Mouse (Mus musculus): ENCODE data around the gene Zbed3. TPM values are rescaled to one million over a fixed set of nuclear protein-coding genes. Genes with fewer than 3 reads are reported as not detected.

Zbed3 gene
- 9.9 and 10.9 TPM in 2 replicates for polyA plus RNA-seq (2012; ENCODE audit: insufficient read depth, insufficient read length, missing spikeins)

DNA sequence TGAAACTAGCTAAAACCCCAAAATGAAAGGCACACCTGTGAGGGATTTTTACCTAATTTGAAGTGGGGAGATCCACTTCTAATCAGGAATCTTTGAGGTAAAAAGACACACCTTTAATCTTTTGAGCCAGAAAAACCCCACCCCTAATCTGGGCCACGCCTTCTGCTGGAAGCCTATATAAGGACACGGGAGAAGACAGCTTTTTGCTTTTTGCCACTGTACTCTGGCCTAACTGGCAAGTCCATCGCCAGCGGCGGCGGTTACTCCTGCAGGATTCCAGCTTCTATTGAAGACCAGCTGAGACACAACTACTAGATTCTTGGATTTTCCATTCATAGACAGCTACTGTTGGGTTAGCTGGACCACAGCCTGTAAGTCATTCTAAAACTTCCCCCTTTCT, at the start of gene Zbed3:
Gene Zbed3 (plus strand): TSS at position 213 of the 400 bp plus-strand sequence.
- peak within 1 kb of the TSS; percentile 63 for H3K4me3 ChIP-seq (ENCODE audit: insufficient read depth, low read length)
- H3K4me1 ChIP-seq (ENCODE audit: control insufficient read depth, insufficient read depth, low read length) = peaks cover 8% of the 10 kb centered on the region
- TF ChIP-seq CTCF (IDR thresholded peaks at IDR 0.05; ENCODE audit: low read depth, low read length) (no peak), POLR2A (IDR thresholded peaks at IDR 0.05; ENCODE audit: borderline replicate concordance, low read depth, low read length) (no peak)

DNA sequence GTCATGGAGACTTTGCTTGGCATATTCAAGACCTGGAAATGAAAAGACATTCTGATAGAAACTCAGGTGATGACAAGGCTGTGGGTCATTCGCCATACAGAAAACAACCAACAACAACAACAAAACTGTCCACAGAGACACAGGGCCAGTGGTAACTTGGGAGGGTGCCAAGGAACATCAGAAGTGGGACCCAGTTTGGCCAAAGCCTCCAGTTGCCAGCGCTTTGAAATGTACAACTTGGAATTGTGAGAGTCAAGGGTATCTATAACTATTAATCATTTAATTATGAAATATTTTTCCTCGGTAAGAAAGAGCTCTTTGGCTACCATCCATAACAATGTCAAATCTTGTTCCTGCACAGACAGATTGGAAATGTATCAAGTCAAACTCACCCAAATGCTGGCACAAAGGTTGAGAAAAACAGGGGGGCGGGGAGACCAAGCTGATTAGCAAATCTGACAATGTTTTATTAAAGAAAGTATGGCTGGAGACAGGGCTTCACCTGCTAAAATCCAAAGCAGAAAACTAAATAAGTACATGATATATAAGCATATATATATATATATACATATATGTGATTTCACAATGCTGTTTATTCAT, 44.9 kb upstream of the Zbed3 start:
- Histone ChIP-seq H3K27ac (ENCODE audit: insufficient read depth, low read depth, low read length) (no peak overlapping the region), H3K4me1 (ENCODE audit: control insufficient read depth, insufficient read depth, low read length) (peaks cover 7% of the 10 kb centered on the region), H3K4me3 (ENCODE audit: insufficient read depth, low read length) (no peak overlapping the region)
- TF ChIP-seq CTCF (IDR thresholded peaks at IDR 0.05; ENCODE audit: low read depth, low read length) (no peak), POLR2A (IDR thresholded peaks at IDR 0.05; ENCODE audit: borderline replicate concordance, low read depth, low read length) (no peak)

More for the DNA sequence above, at the start of gene Zbed3:
- peak within 1 kb of the TSS; percentile 53 for H3K27ac ChIP-seq (ENCODE audit: insufficient read depth, low read depth, low read length)

GRCm38 (mm10) chr13:95281740-95282673, 41.4 kb upstream of the Zbed3 start:
- Histone ChIP-seq H3K27ac (ENCODE audit: insufficient read depth, low read depth, low read length) (no peak overlapping the region), H3K4me1 (ENCODE audit: control insufficient read depth, insufficient read depth, low read length) (no peaks in the 10 kb centered on the region), H3K4me3 (ENCODE audit: insufficient read depth, low read length) (no peak overlapping the region)
- TF ChIP-seq POLR2A (IDR thresholded peaks at IDR 0.05; ENCODE audit: borderline replicate concordance, low read depth, low read length) = no peak
- TF ChIP-seq CTCF (IDR thresholded peaks at IDR 0.05; ENCODE audit: low read depth, low read length) = no peak

DNA sequence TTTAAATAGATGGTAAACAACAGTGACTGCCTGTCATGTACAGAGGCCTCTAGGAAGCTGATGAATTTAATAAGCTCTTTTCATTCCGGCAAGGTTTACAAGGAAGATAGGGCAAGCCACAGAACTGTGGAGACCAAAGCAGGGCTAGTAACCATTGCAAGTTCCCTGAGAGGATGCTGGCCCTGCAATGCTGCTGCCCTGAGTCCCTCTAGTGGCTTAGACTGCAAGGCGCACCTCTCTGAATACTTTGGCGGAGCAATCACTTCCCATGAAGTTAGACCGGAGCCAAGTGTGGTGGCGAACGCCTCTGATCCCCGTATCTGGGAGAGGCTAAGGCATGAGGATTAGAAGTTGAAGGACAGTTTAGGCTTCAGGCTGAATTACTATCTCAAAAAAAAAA, 36.4 kb upstream of the Zbed3 start:
- Histone ChIP-seq H3K4me1 (ENCODE audit: control insufficient read depth, insufficient read depth, low read length) (no peaks in the 10 kb centered on the region), H3K4me3 (ENCODE audit: insufficient read depth, low read length) (no peak overlapping the region), H3K27ac (ENCODE audit: insufficient read depth, low read depth, low read length) (no peak overlapping the region)
- peak; percentile 52 for TF ChIP-seq CTCF (IDR thresholded peaks at IDR 0.05; ENCODE audit: low read depth, low read length)
- no peak for TF ChIP-seq POLR2A (IDR thresholded peaks at IDR 0.05; ENCODE audit: borderline replicate concordance, low read depth, low read length)

- no peak overlapping the region for H3K27ac ChIP-seq (ENCODE audit: insufficient read depth, low read depth, low read length)
- TF ChIP-seq CTCF (IDR thresholded peaks at IDR 0.05; ENCODE audit: low read depth, low read length) (no peak), POLR2A (IDR thresholded peaks at IDR 0.05; ENCODE audit: borderline replicate concordance, low read depth, low read length) (no peak)
- no peak overlapping the region for H3K4me3 ChIP-seq (ENCODE audit: insufficient read depth, low read length)
- H3K4me1 ChIP-seq (ENCODE audit: control insufficient read depth, insufficient read depth, low read length) = no peaks in the 10 kb centered on the region
These were observed 35.4 kb upstream of the Zbed3 start for GRCm38 (mm10) chr13:95288027-95288426.

DNA sequence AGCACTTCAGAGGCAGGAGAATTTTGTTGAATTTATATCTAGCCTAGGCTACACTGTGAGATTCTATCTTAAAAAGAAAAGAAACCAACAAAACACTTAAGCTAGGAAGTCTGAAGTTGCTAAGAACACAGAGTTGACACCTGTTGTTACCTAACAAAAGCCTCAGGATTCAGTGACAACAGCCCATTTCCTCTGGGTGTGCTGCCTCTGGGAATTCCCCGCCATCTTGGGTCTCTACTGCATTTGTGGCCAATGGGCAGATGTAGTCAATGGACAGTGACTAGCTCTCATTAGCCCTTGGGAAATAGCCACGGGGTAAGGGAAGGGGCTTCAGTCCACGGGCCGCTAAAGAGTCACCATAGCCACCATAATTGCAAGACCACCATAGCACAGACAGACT, 31.4 kb upstream of the Zbed3 start:
- Histone ChIP-seq H3K4me1 (ENCODE audit: control insufficient read depth, insufficient read depth, low read length) (no peaks in the 10 kb centered on the region), H3K4me3 (ENCODE audit: insufficient read depth, low read length) (no peak overlapping the region)
- no peak for TF ChIP-seq CTCF (IDR thresholded peaks at IDR 0.05; ENCODE audit: low read depth, low read length)
- no peak for TF ChIP-seq POLR2A (IDR thresholded peaks at IDR 0.05; ENCODE audit: borderline replicate concordance, low read depth, low read length)

DNA sequence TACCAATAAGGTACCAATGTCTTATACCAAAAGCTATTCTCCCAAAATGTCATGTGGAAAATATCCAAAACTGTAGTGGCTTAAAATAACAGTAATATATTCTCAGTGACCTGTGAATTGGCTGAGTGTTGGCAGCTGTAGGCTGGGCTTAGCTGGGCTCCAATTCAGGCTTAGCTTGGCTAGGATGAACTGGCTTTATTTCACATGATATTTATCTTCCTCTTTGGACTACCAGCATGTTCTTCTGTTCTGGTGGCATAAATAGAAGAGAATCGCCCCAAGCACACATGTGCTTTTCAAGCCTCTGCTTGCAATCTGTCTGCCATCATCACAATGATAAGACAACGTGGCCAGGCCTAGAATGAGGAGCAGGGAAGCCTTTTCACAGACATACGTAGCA, 23.5 kb upstream of the Zbed3 start:
- no peak overlapping the region for H3K4me3 ChIP-seq (ENCODE audit: insufficient read depth, low read length)
- no peak for TF ChIP-seq CTCF (IDR thresholded peaks at IDR 0.05; ENCODE audit: low read depth, low read length)
- TF ChIP-seq POLR2A (IDR thresholded peaks at IDR 0.05; ENCODE audit: borderline replicate concordance, low read depth, low read length) = no peak
- H3K27ac ChIP-seq (ENCODE audit: insufficient read depth, low read depth, low read length) = no peak overlapping the region
- H3K4me1 ChIP-seq (ENCODE audit: control insufficient read depth, insufficient read depth, low read length) = no peaks in the 10 kb centered on the region

More for the DNA sequence above, 31.4 kb upstream of the Zbed3 start:
- no peak overlapping the region for H3K27ac ChIP-seq (ENCODE audit: insufficient read depth, low read depth, low read length)

- Histone ChIP-seq H3K27ac (ENCODE audit: insufficient read depth, low read depth, low read length) (no peak overlapping the region), H3K4me3 (ENCODE audit: insufficient read depth, low read length) (no peak overlapping the region), H3K4me1 (ENCODE audit: control insufficient read depth, insufficient read depth, low read length) (no peaks in the 10 kb centered on the region)
- no peak for TF ChIP-seq CTCF (IDR thresholded peaks at IDR 0.05; ENCODE audit: low read depth, low read length)
- TF ChIP-seq POLR2A (IDR thresholded peaks at IDR 0.05; ENCODE audit: borderline replicate concordance, low read depth, low read length) = no peak
These were observed 16.8 kb upstream of the Zbed3 start for GRCm38 (mm10) chr13:95306596-95306995.

DNA sequence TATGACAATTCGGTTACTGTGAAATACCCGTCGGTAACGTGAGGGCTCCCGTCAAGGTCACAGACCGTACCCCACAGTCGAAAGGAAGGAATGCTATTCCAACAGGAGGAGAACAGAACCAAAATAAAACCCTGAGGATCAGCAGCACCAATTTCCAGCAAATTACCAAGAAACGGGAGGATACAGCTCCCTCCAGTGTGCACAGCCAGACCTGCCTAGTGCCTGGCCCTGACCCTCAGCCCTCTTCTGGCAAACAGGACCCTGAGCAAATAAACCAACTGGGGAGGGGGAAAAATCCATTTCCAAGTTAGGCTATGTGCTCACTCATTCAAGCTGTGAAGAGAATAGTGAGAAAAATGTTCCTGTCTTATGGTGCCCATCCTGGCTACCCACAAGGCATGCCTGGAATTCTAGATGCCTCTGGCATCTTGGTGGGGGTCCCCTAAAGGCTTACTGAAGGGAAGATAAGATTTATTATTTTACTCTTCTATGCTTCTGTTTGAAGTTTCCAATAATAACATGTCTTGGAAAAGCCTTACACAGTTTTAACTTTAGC, 16.2 kb upstream of the Zbed3 start:
- TF ChIP-seq POLR2A (IDR thresholded peaks at IDR 0.05; ENCODE audit: borderline replicate concordance, low read depth, low read length) = no peak
- no peak for TF ChIP-seq CTCF (IDR thresholded peaks at IDR 0.05; ENCODE audit: low read depth, low read length)
- H3K4me1 ChIP-seq (ENCODE audit: control insufficient read depth, insufficient read depth, low read length) = no peaks in the 10 kb centered on the region
- H3K4me3 ChIP-seq (ENCODE audit: insufficient read depth, low read length) = no peak overlapping the region
- no peak overlapping the region for H3K27ac ChIP-seq (ENCODE audit: insufficient read depth, low read depth, low read length)

Measured in bone marrow macrophage, adult 2 months (primary cell).